Mouse (Mus musculus) thymus, postnatal 25 days (tissue): ENCODE results near the gene Eps8l3.

Experiments used
- DNase-seq: peaks from one replicate; pipeline ENCODE4 v3.0.0; 2022

Gene Eps8l3

GRCm38 (mm10) chr3:107877005-107877404 lies at the start of gene Eps8l3:
Gene Eps8l3 (plus strand): TSS chr3:107877229.
- DNase-seq, result no peak

- DNase-seq, result no peak
Observed at GRCm38 (mm10) chr3:107827873-107828405, 49.1 kb upstream of the Eps8l3 start.

DNA sequence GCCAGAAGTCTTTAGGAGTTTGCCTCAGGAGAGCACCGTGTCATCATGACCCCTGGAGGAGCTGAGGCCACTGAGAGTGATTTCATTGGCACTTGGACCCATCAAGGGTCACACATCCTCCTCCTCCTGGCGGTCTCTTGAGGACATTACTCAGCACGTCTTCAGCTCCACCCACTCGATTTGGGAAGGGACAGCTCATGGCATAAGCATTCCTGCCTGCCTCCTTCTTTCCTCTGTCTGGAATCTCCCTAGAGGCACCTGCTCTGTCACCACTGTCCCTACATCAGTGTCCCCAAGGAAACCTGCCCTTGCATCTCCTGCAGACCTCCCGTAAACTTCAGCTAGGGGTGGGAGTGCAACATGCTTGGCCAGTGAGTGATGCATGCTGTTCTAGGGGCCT lies 48.5 kb upstream of the Eps8l3 start:
- no peak for DNase-seq

DNA sequence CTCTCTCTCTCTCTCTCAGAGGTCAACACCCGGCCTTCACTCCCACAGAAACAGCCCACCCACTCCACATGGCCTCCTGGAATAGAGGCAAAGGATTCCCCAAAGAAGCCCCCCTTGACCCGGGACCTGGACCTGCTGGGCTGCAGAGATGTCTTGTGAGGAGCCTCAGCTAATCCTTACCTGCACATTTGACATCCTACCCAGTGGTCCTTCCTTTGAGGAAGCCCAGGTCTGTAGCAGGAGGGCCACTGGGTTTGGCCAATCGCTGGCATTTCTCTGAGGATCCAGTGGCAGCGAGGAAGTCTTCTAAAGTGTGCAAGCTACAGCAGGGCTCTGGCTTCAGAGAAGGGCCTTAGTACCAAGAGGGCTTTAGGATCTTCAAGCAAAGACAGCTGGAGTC lies 48.0 kb upstream of the Eps8l3 start:
- no peak for DNase-seq

DNA sequence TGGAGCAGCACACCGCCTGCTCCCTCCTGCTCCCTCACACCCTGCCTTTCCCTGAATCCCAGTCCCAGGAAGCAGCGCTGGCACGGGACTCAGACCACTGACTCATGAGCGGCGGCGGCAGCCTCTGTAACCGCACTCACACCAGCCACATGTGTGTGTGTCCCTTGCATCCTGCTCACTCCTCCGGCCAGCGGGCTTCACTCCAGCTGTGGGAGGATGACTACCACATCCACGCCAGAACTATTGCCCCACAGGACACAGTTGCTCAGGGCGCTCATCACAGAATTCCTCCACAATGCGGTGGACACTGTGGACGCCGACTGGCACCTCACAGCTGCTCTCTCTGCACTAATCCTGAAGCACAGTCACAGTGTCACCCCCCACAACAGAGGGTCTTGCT lies 47.4 kb upstream of the Eps8l3 start:
- DNase-seq, result no peak

GRCm38 (mm10) chr3:107831875-107832554 lies 45.0 kb upstream of the Eps8l3 start:
- DNase-seq, result no peak

DNA sequence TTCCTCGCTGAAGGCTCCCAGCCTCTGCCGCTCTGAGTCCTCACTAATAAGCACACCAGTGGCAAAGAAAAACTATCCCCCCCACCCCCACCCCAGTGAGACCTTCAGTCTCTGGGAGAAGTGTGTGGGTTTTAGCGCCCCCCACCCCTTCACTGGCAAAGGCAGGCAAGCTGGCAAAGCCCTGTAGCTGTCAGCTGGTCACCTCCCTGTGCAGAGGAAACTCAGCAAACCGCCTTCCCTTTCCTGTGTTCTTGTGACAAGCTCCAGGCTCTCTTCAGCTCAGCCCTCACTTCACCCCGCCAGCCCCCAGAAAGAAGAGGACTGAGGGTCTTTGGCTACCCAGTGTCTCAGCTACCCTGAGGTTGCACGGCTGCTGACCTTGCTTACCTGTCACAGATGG lies 44.4 kb upstream of the Eps8l3 start:
- no peak for DNase-seq

- DNase-seq, result no peak
Observed at GRCm38 (mm10) chr3:107833370-107833769, 43.7 kb upstream of the Eps8l3 start.

DNA sequence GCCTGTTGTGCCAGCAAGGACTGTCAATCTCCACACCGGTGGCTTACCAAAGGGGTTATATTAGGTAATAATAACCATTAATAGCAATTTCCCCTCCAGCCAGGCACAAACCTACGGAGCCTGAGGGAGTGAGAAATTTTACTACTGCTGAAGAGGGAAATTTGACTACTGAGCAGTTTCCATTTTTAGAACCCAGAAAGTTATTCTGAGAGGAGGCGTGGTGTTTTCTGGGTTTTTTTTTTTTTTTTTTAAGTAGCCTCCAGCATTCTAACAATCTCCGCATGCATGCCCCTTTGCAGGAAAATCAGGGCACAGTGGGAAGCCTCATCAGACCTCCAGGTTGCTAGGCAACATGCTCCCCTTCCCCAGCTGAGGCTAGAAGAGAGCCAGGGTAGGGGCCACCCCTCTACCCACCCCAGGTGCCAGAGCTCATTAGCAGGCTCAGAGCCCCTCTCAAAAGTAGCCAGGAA lies 43.1 kb upstream of the Eps8l3 start:
- no peak for DNase-seq

DNA sequence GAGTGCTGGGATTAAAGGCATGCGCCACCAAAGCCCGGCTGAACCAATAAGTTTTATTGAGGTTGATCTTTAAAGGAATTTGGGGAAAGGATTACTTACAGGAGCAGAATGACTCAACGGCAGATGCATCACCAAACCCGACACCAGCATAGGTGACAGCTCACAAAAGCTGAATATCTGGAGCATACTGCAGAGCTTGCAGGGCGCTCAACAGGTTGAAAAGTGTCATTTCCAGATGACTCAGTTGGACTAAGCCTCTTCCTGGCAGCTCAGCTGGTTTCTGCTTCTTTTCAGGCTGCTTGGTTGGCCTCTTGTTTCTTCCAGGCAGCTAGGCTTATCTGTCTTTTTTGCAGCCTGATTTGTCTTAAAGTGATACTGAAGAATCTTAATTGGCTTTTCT lies 41.7 kb upstream of the Eps8l3 start:
- DNase-seq, result no peak

DNA sequence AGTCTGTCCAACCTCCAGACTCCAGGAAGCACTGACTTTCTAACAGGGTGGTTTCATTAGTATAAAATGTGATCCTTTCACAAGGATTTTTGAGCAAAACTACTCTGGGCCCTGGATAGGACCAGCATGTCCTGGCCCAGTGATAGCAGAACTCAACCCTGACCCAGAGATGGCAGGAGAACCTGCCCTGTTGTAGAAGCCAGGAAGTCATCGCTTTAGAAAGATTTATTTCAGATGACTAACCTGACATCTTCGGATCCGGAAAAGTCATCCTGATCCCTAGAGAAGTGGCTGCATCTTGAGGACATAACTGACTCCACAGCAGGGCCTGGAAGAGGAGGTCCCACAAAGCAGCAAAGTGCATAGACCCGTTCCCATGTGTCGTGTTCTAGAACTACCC lies 37.2 kb upstream of the Eps8l3 start:
- no peak for DNase-seq

DNA sequence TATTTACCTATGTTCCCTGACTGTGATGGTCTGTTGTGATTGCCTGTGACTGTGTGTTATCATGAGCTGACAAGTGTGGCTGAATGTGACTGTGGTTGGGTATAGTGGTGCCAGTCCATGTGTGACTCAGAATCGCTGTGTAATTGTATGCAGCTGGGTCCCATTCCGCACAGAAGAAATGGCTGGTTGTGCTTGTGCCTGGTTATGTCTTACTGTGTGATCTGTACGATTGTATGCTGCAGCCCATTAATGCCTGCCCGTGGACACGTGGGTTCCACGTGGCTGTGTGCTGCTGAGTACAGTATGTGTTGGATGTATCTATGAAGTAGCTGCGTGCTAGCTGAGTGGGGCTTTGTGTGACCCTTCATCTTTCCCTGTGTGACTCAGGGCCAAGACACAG lies 36.2 kb upstream of the Eps8l3 start:
- DNase-seq, result no peak

DNA sequence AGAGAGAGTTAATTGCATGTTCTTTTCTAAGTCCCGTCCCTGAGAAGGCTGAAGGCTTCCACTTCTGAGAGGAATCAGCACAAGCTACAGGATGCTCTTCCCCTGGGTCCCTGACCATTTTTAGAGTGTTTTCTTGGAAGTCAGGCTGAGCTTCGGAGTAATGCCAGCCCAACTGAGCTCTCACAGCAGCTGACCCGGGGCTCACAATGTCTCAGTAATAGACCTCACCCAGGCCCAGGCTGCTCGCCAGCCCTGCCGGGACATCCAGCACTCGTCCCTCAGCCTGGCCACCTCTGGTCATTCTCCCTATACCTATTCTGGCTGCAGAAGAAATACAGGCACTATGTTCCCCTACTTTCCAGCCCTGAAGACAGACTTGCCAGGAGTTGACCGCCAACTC lies 35.7 kb upstream of the Eps8l3 start:
- DNase-seq, result no peak

DNA sequence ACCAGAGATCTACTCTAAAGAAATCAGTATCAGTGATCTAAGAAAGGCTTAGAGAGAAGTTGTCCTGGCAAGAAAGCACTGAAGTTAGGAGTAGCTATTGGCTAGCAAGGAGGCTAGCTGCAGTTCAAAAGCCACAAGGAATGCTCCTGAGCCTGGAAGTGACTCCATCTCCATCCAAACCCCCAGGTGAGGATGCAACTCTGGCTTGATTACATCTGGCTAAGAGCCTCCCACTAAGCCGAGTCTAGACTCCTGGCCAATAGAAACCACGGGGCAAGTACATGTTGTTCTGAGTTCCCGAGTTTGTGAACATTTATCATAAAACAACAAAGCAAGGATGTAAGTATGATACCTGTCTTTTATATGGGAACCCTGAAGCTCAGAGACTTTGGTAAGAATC lies 33.6 kb upstream of the Eps8l3 start:
- DNase-seq, result no peak

GRCm38 (mm10) chr3:107844001-107844400 lies 33.0 kb upstream of the Eps8l3 start:
- no peak for DNase-seq

DNA sequence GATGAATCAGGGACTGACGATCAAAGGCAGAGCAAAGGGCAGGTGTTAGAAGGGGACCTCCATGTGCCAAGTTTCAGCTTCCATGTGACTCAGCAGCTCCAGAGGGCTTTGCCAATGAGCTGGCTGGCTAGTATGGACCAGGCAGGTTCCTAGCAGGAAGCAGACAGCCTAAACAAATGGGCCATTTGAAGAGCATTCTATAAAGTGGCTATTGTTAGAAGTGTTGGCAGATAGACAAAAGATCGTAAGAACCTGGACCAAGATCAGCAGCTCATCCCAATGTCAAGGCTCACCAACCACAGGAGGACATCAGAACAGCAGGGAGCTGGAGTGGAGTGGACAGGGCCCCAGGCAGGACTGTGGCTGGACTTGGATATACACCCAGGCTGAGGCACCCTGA lies 32.5 kb upstream of the Eps8l3 start:
- DNase-seq, result no peak

GRCm38 (mm10) chr3:107846175-107846574 lies 30.9 kb upstream of the Eps8l3 start:
- peak; percentile 16 for DNase-seq

- DNase-seq, result no peak
Observed at GRCm38 (mm10) chr3:107846835-107847234, 30.2 kb upstream of the Eps8l3 start.

GRCm38 (mm10) chr3:107848126-107848525 lies 28.9 kb upstream of the Eps8l3 start:
- DNase-seq, result no peak

DNA sequence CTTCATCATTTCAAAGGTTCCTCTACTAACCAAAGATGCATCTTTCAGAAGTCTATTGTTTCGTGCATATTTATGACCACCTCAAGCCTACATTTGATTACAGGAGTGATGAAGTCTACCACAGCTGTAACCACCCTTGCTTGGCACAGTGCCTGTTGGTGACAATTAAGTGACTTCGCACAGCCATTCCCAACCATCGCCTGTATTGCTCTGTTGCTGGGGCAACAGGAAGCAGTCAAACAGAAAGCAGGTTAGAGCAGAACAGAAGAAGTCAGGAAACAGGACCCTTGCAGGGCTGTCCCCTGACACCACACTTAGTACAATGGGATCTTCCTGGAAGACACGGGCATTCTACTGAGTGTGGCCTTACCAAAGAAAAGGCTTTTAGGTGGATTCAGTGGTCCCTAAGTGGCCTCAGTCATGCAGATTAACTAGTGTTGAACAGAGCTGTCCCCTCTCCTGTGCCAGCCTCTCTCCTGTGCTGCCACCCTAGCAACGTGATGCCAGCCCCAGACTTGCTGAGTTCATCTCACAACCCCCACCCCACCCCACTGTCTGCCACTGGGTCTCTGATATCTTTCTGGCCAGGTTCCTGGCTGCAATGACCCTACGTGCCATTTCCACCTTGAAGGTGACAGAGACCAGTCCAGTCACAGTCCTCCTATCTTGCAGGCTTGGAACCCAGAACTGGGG lies 27.9 kb upstream of the Eps8l3 start:
- DNase-seq, result no peak

GRCm38 (mm10) chr3:107849693-107850031 lies 27.4 kb upstream of the Eps8l3 start:
- no peak for DNase-seq

DNA sequence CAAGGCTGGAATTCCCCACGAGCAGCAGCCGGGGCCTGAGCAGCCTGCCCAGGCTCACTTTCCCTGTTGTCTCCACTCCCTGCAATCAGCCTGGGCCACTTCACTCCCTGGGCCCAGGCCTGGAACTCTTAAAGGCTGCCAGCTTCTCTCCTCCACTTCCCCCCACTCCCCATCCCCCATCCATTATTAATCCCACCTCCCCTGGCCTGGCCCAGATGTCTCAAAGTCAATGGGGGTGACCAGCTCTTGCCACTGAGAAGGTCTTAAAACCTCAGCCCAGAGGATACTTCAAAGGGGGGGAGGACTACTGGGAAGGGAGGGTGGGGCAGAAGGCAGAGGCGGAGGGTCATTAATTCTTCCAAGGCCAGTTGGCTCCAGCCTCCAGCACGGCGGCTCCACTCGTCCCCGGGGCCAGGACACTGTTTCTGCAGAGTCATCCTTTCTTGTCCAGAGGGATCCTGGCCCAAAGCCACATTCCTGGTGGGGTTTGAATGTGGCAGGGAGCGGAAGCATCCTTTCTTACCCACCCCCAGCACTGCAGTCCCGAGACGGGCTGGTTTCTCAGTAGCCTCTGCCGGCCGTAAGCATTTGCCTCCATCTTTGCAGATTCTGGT lies 26.5 kb upstream of the Eps8l3 start:
- DNase-seq, result no peak

DNA sequence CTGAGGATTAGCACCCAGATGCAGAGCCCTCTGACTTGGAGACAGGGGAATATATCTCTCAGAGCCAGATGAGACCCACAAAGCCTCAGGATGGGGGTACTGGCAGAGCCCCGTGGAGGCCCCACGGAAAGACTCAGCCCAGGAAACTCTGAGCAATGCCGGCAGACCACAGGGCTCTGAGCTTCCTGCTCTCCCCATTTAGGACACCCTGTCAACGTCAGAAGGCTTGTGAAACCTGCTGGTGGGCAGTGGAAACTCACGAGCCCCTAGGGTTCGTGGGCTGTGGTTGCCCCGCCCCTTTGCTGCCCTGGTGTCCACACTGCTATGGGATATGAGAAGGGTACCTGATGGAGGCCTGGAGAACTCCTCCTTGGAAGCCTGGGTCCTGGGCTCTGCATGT lies 24.2 kb upstream of the Eps8l3 start:
- DNase-seq, result no peak
